Mouse (Mus musculus) heart, adult 2 months (tissue): Measurements from ENCODE around the gene Agt.

Source experiments
- CTCF ChIP-seq: fragments of 200-600 bp; IDR thresholded peaks from 2 replicates; pipeline ENCODE4 v1.8.1; 2022; ENCODE audit warnings: antibody characterized with exemption, mild to moderate bottlenecking, moderate library complexity
- POLR2A ChIP-seq: fragments of 200-500 bp; IDR thresholded peaks from 2 replicates; pipeline ENCODE4 v1.6.1; 2011; ENCODE audit warnings: mild to moderate bottlenecking, low read depth, low read length, control low read depth; ENCODE audit not compliant: insufficient read depth

- no peak for TF ChIP-seq CTCF
- TF ChIP-seq POLR2A = no peak
Measured at GRCm38 (mm10) chr8:124530556-124530955, 39.0 kb downstream of the Agt start.
